Mouse (Mus musculus): ENCODE results near the gene Axin2.

DNA sequence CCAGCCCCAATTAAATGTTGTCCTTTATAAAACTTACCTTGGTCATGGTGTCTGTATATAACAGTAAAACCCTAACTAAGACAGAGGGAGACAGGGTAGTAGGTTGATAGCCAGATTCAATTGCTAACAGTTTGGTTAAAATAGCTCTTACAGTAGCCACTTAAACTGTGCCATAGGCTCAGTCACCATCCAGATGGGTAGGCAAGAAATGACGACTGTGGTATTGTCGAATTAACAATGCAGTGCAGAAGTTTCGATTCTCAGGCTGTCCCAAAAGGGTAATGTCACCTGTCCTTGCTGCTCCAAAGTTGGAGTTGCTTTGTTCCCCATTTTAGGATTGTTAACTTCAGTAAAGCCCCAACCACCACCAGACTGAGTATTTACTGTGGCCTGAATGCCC is 48.4 kb upstream of the Axin2 start:
- no peak for TF ChIP-seq CTCF (IDR thresholded peaks at IDR 0.05; ENCODE audit: borderline replicate concordance, insufficient read depth, low read depth, low read length)
- TF ChIP-seq POLR2A (IDR thresholded peaks at IDR 0.05; ENCODE audit: borderline replicate concordance, insufficient read depth, low read length) = no peak

Measured in cerebellum, adult 2 months (tissue).